Mouse (Mus musculus) heart, embryonic 15.5 days (tissue): ENCODE results near the gene Fhl2. TPM values are rescaled to one million over a fixed set of nuclear protein-coding genes. Genes with fewer than 3 reads are reported as not detected.

ENCODE experiments used
- ATAC-seq: fragments of 200-750 bp; cut with Nextera tagmentation; replicated peaks from 2 replicates; pipeline ENCODE4 v1.8.0; 2017; ENCODE audit warnings: low read depth, moderate TSS enrichment; ENCODE audit not compliant: insufficient number of reproducible peaks, insufficient read depth, low FRiP score
- H3K27ac ChIP-seq: fragments of 300-500 bp; sonication (generic); 2 replicates; pipeline ENCODE4 v1.5.1; 2015; ENCODE audit warnings: mild to moderate bottlenecking, inconsistent platforms
- H3K27me3 ChIP-seq: fragments of 300-500 bp; sonication (generic); 2 replicates; pipeline ENCODE4 v1.6.1; 2015; ENCODE audit warnings: inconsistent platforms
- H3K36me3 ChIP-seq: fragments of 300-500 bp; sonication (generic); 2 replicates; pipeline ENCODE4 v1.6.1; 2015; ENCODE audit warnings: mild to moderate bottlenecking, inconsistent platforms
- H3K4me1 ChIP-seq: fragments of 300-500 bp; sonication (generic); replicated peaks from 2 replicates; pipeline ENCODE4 v1.6.1; 2015; ENCODE audit warnings: inconsistent platforms
- H3K4me2 ChIP-seq: fragments of 300-500 bp; sonication (generic); 2 replicates; pipeline ENCODE4 v1.6.1; 2015; ENCODE audit warnings: inconsistent platforms, mild to moderate bottlenecking, moderate library complexity
- H3K4me3 ChIP-seq: fragments of 300-500 bp; sonication (generic); 2 replicates; pipeline ENCODE4 v1.5.1; 2015; ENCODE audit warnings: mild to moderate bottlenecking, inconsistent platforms
- H3K9ac ChIP-seq: fragments of 300-500 bp; sonication (generic); 2 replicates; pipeline ENCODE4 v1.6.1; 2015; ENCODE audit warnings: mild to moderate bottlenecking, inconsistent platforms
- H3K9me3 ChIP-seq: fragments of 300-500 bp; sonication (generic); replicated peaks from 2 replicates; pipeline ENCODE4 v1.6.1; 2016; ENCODE audit warnings: inconsistent platforms
- WGBS: fragments of 180-500 bp; shearing (Covaris S2); methylation state at CpG from one replicate; pipeline ENCODE4 v1.1.7; 2015; ENCODE audit warnings: mixed read lengths; 5-methylcytosine and 5-hydroxymethylcytosine counted together
- polyA plus RNA-seq: library from polyadenylated mRNA; unstranded; fragments of >200 nt; fragmentation: Nextera tagmentation; extraction: Ambion mirVana; gene quantifications from 2 replicates; pipeline ENCODE4 v1.2.1, GENCODE M21; 2015

Gene Fhl2
- polyA plus RNA-seq, 1 experiment from 2014 or later, result 363 TPM

- Histone ChIP-seq H3K4me1 (peaks cover 81% of the 10 kb centered on the region), H3K4me3 (no peak overlapping the region), H3K4me2 (no peak overlapping the region), H3K27ac (0 out of 2 replicates have a peak overlapping the region, but pooled peaks have one; percentile 18), H3K36me3 (peaks cover 50% of the 10 kb centered on the region), H3K9ac (no peak overlapping the region), H3K9me3 (no peaks in the 10 kb centered on the region), H3K27me3 (no peaks in the 10 kb centered on the region)
- no peak for ATAC-seq
- 53% methylated on average over 3 of the region's 3 CpGs for WGBS
Observed at GRCm38 (mm10) chr1:43150225-43150624, 46.6 kb downstream of the Fhl2 start.

- Histone ChIP-seq H3K4me1 (peaks cover 78% of the 10 kb centered on the region), H3K27me3 (no peaks in the 10 kb centered on the region), H3K4me3 (no peak overlapping the region), H3K4me2 (no peak overlapping the region), H3K9me3 (no peaks in the 10 kb centered on the region), H3K9ac (no peak overlapping the region), H3K36me3 (peaks cover 51% of the 10 kb centered on the region), H3K27ac (0 out of 2 replicates have a peak overlapping the region, but pooled peaks have one; percentile 33)
- 61% methylated on average over 2 of the region's 2 CpGs for WGBS
- no peak for ATAC-seq
Observed at GRCm38 (mm10) chr1:43147474-43147873, 49.3 kb downstream of the Fhl2 start.

GRCm38 (mm10) chr1:43145388-43145787 is 51.4 kb downstream of the Fhl2 start:
- Histone ChIP-seq H3K9me3 (no peaks in the 10 kb centered on the region), H3K4me2 (no peak overlapping the region), H3K4me3 (no peak overlapping the region), H3K9ac (peak overlapping the region; percentile 22; the same call in 1 of the 2 replicates), H3K4me1 (peaks cover 77% of the 10 kb centered on the region), H3K27ac (peak overlapping the region; percentile 1; the same call in 1 of the 2 replicates), H3K36me3 (peaks cover 34% of the 10 kb centered on the region), H3K27me3 (no peaks in the 10 kb centered on the region)
- no peak for ATAC-seq
- WGBS, result 72% methylated on average over 6 of the region's 6 CpGs

- H3K9me3 ChIP-seq, result no peaks in the 10 kb centered on the region
- H3K27me3 ChIP-seq, result no peaks in the 10 kb centered on the region
- 80% methylated on average over 8 of the region's 8 CpGs for WGBS
- H3K27ac ChIP-seq, result peak overlapping the region; percentile 61
- no peak overlapping the region for H3K9ac ChIP-seq
- peaks cover 74% of the 10 kb centered on the region for H3K4me1 ChIP-seq
- no peak for ATAC-seq
- peaks cover 32% of the 10 kb centered on the region for H3K36me3 ChIP-seq
- no peak overlapping the region for H3K4me2 ChIP-seq
- H3K4me3 ChIP-seq, result no peak overlapping the region
Observed at GRCm38 (mm10) chr1:43144338-43144906, 52.4 kb downstream of the Fhl2 start.

GRCm38 (mm10) chr1:43143791-43144190 is 53.0 kb downstream of the Fhl2 start:
- H3K36me3 ChIP-seq, result peaks cover 26% of the 10 kb centered on the region
- H3K27me3 ChIP-seq, result no peaks in the 10 kb centered on the region
- WGBS, result 71% methylated on average over 4 of the region's 4 CpGs
- H3K9me3 ChIP-seq, result no peaks in the 10 kb centered on the region
- no peak overlapping the region for H3K9ac ChIP-seq
- peaks cover 70% of the 10 kb centered on the region for H3K4me1 ChIP-seq
- H3K27ac ChIP-seq, result peak overlapping the region; percentile 61
- no peak for ATAC-seq
- H3K4me2 ChIP-seq, result no peak overlapping the region
- H3K4me3 ChIP-seq, result no peak overlapping the region

- H3K4me1 ChIP-seq, result peaks cover 65% of the 10 kb centered on the region
- WGBS, result 62% methylated on average over 4 of the region's 4 CpGs
- H3K9ac ChIP-seq, result no peak overlapping the region
- H3K4me3 ChIP-seq, result no peak overlapping the region
- no peak overlapping the region for H3K4me2 ChIP-seq
- H3K27me3 ChIP-seq, result no peaks in the 10 kb centered on the region
- H3K36me3 ChIP-seq, result peaks cover 22% of the 10 kb centered on the region
- peak overlapping the region; percentile 61 for H3K27ac ChIP-seq
- ATAC-seq, result no peak
- H3K9me3 ChIP-seq, result no peaks in the 10 kb centered on the region
Observed at GRCm38 (mm10) chr1:43143284-43143683, 53.5 kb downstream of the Fhl2 start.

GRCm38 (mm10) chr1:43142849-43143248 is 53.9 kb downstream of the Fhl2 start:
- H3K36me3 ChIP-seq, result peaks cover 22% of the 10 kb centered on the region
- H3K4me3 ChIP-seq, result no peak overlapping the region
- H3K9ac ChIP-seq, result no peak overlapping the region
- WGBS, result 66% methylated on average over 6 of the region's 6 CpGs
- peaks cover 62% of the 10 kb centered on the region for H3K4me1 ChIP-seq
- peak overlapping the region; percentile 61 for H3K27ac ChIP-seq
- H3K4me2 ChIP-seq, result no peak overlapping the region
- no peaks in the 10 kb centered on the region for H3K27me3 ChIP-seq
- no peak for ATAC-seq
- H3K9me3 ChIP-seq, result no peaks in the 10 kb centered on the region

- Histone ChIP-seq H3K9me3 (no peaks in the 10 kb centered on the region), H3K4me1 (peaks cover 55% of the 10 kb centered on the region), H3K9ac (no peak overlapping the region), H3K27me3 (no peaks in the 10 kb centered on the region), H3K27ac (peak overlapping the region; percentile 61), H3K4me3 (no peak overlapping the region), H3K4me2 (no peak overlapping the region), H3K36me3 (peaks cover 30% of the 10 kb centered on the region)
- no peak for ATAC-seq
- 35% methylated on average over 11 of the region's 11 CpGs for WGBS
Observed at GRCm38 (mm10) chr1:43141555-43141961, 55.2 kb downstream of the Fhl2 start.

GRCm38 (mm10) chr1:43139587-43140266 is 57.1 kb downstream of the Fhl2 start:
- H3K4me2 ChIP-seq, result no peak overlapping the region
- WGBS, result 43% methylated on average over 8 of the region's 8 CpGs
- H3K27ac ChIP-seq, result peak overlapping the region; percentile 61
- no peak overlapping the region for H3K4me3 ChIP-seq
- ATAC-seq, result peak; percentile 54; the same call in 1 of the 2 replicates
- no peaks in the 10 kb centered on the region for H3K9me3 ChIP-seq
- H3K36me3 ChIP-seq, result peaks cover 43% of the 10 kb centered on the region
- peaks cover 57% of the 10 kb centered on the region for H3K4me1 ChIP-seq
- no peak overlapping the region for H3K9ac ChIP-seq
- no peaks in the 10 kb centered on the region for H3K27me3 ChIP-seq

- Histone ChIP-seq H3K27me3 (no peaks in the 10 kb centered on the region), H3K4me1 (peaks cover 45% of the 10 kb centered on the region), H3K9me3 (no peaks in the 10 kb centered on the region), H3K36me3 (peaks cover 41% of the 10 kb centered on the region), H3K27ac (no peak overlapping the region), H3K4me3 (no peak overlapping the region), H3K9ac (no peak overlapping the region), H3K4me2 (no peak overlapping the region)
- WGBS, result 69% methylated on average over 15 of the region's 15 CpGs
- no peak for ATAC-seq
Observed at GRCm38 (mm10) chr1:43138268-43138812, 58.4 kb downstream of the Fhl2 start.

GRCm38 (mm10) chr1:43137334-43137733 is 59.5 kb downstream of the Fhl2 start:
- Histone ChIP-seq H3K36me3 (peaks cover 39% of the 10 kb centered on the region), H3K9me3 (no peaks in the 10 kb centered on the region), H3K9ac (no peak overlapping the region), H3K4me3 (no peak overlapping the region), H3K27me3 (no peaks in the 10 kb centered on the region), H3K4me2 (no peak overlapping the region), H3K4me1 (peaks cover 38% of the 10 kb centered on the region), H3K27ac (no peak overlapping the region)
- ATAC-seq, result no peak
- WGBS, result 79% methylated on average over 5 of the region's 5 CpGs
